ENCODE assay signal across 12 mouse cellular contexts in the genomic region with DNA sequence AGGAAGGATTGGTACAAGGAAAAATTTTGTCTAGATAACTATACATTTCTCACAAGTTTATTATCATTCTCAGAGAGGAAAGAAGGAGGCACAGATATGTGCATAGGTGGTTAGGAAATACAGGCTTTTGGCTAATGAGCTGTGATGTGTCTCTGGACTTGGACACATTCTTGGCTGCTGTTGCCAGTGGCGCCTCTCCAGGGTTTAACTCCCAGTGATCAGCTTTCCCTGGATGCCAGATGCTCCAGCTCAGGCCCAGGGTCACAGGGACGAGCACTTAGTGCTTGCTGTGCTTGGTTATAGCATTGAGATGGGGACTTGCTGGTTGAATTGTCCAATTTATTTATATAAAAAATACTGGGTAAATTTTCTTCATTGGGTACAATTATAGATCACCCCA.
DNase-seq lines count a peak whose midpoint lies in the region; ATAC-seq and TF ChIP-seq lines count a peak whose summit lies in the region.
"Had no signal": no experiment of that assay in that cellular context is flagged by ENCODE, and none has a peak within 500 bp of the region (broad histone marks: within the 10 kb centered on the region; RNA-seq: fewer than 3 reads in every experiment).

No protein-coding gene starts in this region.

- no peaks in the 10 kb centered on the region for H3K27me3 ChIP-seq in embryonic facial prominence, embryonic 14.5 days (replicated peaks; ENCODE audit: control insufficient read depth, insufficient read depth, low read length)
- H3K27me3 ChIP-seq in embryonic facial prominence, embryonic 10.5 days (replicated peaks; ENCODE audit: low read depth, poor library complexity, severe bottlenecking) = no peaks in the 10 kb centered on the region
- H3K27me3 ChIP-seq in lung, embryonic 14.5 days (ENCODE audit: insufficient read depth, low read length) = no peaks in the 10 kb centered on the region
- H3K27me3 ChIP-seq in thymus, adult 2 months (ENCODE audit: control insufficient read depth, insufficient read depth, low read length) = no peaks in the 10 kb centered on the region
- H3K27me3 ChIP-seq: hindbrain, embryonic 12.5 days had no signal

- H3K27ac ChIP-seq in embryonic facial prominence, embryonic 14.5 days (replicated peaks; ENCODE audit: low read depth, low read length) = no peak overlapping the region
- no peak overlapping the region for H3K27ac ChIP-seq in embryonic facial prominence, embryonic 10.5 days (replicated peaks)
- H3K27ac ChIP-seq in lung, embryonic 14.5 days (ENCODE audit: low read depth) = peak overlapping the region; percentile 60; the same call in 1 of the 2 replicates
- no peak overlapping the region for H3K27ac ChIP-seq in thymus, adult 2 months (ENCODE audit: control insufficient read depth, insufficient read depth, low read length)
- H3K27ac ChIP-seq: hindbrain, embryonic 12.5 days; liver, embryonic 14.5 days had no signal

- H3K4me2 ChIP-seq in embryonic facial prominence, embryonic 14.5 days (ENCODE audit: low read depth, low read length) = no peak overlapping the region
- H3K4me2 ChIP-seq in lung, embryonic 14.5 days = no peak overlapping the region
- H3K4me2 ChIP-seq: hindbrain, embryonic 12.5 days had no signal

- ATAC-seq in embryonic facial prominence, embryonic 14.5 days (ENCODE audit: low read depth) = no peak
- ATAC-seq in lung, embryonic 14.5 days (ENCODE audit: insufficient read depth) = peak; percentile 88

- H3K9ac ChIP-seq in embryonic facial prominence, embryonic 14.5 days (ENCODE audit: low read depth, low read length) = no peak overlapping the region
- no peak overlapping the region for H3K9ac ChIP-seq in lung, embryonic 14.5 days
- H3K9ac ChIP-seq: hindbrain, embryonic 12.5 days; liver, embryonic 14.5 days had no signal

- no peak overlapping the region for H3K4me3 ChIP-seq in embryonic facial prominence, embryonic 14.5 days (ENCODE audit: low read depth, low read length)
- H3K4me3 ChIP-seq in embryonic facial prominence, embryonic 10.5 days = no peak overlapping the region
- H3K4me3 ChIP-seq in lung, embryonic 14.5 days (ENCODE audit: low read depth, low read length) = no peak overlapping the region
- H3K4me3 ChIP-seq in thymus, adult 2 months (ENCODE audit: control insufficient read depth, insufficient read depth, low read length) = no peak overlapping the region
- H3K4me3 ChIP-seq: hindbrain, embryonic 12.5 days had no signal

- TF ChIP-seq CTCF in lung, embryonic 14.5 days (IDR thresholded peaks at IDR 0.05; ENCODE audit: low read depth) = no peak
- no peak for TF ChIP-seq CTCF in thymus, adult 2 months (IDR thresholded peaks at IDR 0.05; ENCODE audit: borderline replicate concordance, control insufficient read depth, extremely low read depth, insufficient read depth, low read length, poor library complexity)

- no peaks in the 10 kb centered on the region for H3K4me1 ChIP-seq in embryonic facial prominence, embryonic 14.5 days (ENCODE audit: control insufficient read depth, insufficient read depth, low read length)
- H3K4me1 ChIP-seq in embryonic facial prominence, embryonic 10.5 days = no peaks in the 10 kb centered on the region
- H3K4me1 ChIP-seq in lung, embryonic 14.5 days (ENCODE audit: insufficient read depth) = peaks cover 10% of the 10 kb centered on the region
- H3K4me1 ChIP-seq in thymus, adult 2 months (replicated peaks; ENCODE audit: control insufficient read depth, insufficient read depth, low read length) = no peaks in the 10 kb centered on the region; the same call in 1 of the 2 replicates
- H3K4me1 ChIP-seq: hindbrain, embryonic 12.5 days had no signal

- WGBS in embryonic facial prominence, embryonic 14.5 days = 65% methylated on average over 2 of the region's 2 CpGs
- WGBS in embryonic facial prominence, embryonic 10.5 days = 77% methylated on average over 2 of the region's 2 CpGs
- WGBS in lung, embryonic 14.5 days = 26% methylated on average over 2 of the region's 2 CpGs
- 91% methylated on average over 2 of the region's 2 CpGs for WGBS in thymus, adult 2 months

- no peaks in the 10 kb centered on the region for H3K36me3 ChIP-seq in embryonic facial prominence, embryonic 14.5 days (ENCODE audit: control insufficient read depth, insufficient read depth, low read length)
- H3K36me3 ChIP-seq in embryonic facial prominence, embryonic 10.5 days (replicated peaks) = no peaks in the 10 kb centered on the region
- no peaks in the 10 kb centered on the region for H3K36me3 ChIP-seq in lung, embryonic 14.5 days (ENCODE audit: insufficient read depth)
- no peaks in the 10 kb centered on the region for H3K36me3 ChIP-seq in thymus, adult 2 months (ENCODE audit: control insufficient read depth, insufficient read depth, low read length)
- H3K36me3 ChIP-seq: hindbrain, embryonic 12.5 days had no signal

- peak; percentile 48 for DNase-seq in embryonic facial prominence, embryonic 14.5 days (ENCODE audit: low spot score)
- no peak for DNase-seq in embryonic facial prominence, embryonic 10.5 days (ENCODE audit: low spot score)
- peak; percentile 47 for DNase-seq in urinary bladder, postnatal 25 days (ENCODE audit: low spot score)
- DNase-seq in urinary bladder, adult 2 months (ENCODE audit: low spot score) = no peak
- peak; percentile 93 for DNase-seq in lung, embryonic 14.5 days
- DNase-seq in frontal cortex, postnatal 10 days (ENCODE audit: low spot score in 2 of 2) = no peak
- no peak for DNase-seq in thymus, adult 2 months
- no peak for DNase-seq in left cerebral cortex, adult 18-20 months (ENCODE audit: low spot score in 2 of 2)
- DNase-seq: cerebellum, adult 11 months; layer of hippocampus, postnatal 36 days had no signal

- H3K9me3 ChIP-seq in embryonic facial prominence, embryonic 14.5 days (ENCODE audit: control insufficient read depth, low read length) = no peaks in the 10 kb centered on the region
- no peaks in the 10 kb centered on the region for H3K9me3 ChIP-seq in embryonic facial prominence, embryonic 10.5 days
- H3K9me3 ChIP-seq in lung, embryonic 14.5 days (ENCODE audit: low read depth, low read length) = peaks cover 2% of the 10 kb centered on the region; the same call in 1 of the 2 replicates
- H3K9me3 ChIP-seq: hindbrain, embryonic 12.5 days had no signal

- no peak for TF ChIP-seq POLR2A in thymus, adult 2 months (IDR thresholded peaks at IDR 0.05; ENCODE audit: control insufficient read depth, extremely low read depth, insufficient read depth, low read length, poor library complexity)

Comparison
In these comparisons a context has a peak if more than half of its experiments do, and no peak if none do; other contexts are left out.
1. DNase-seq: peak in embryonic facial prominence, embryonic 14.5 days (single experiment), urinary bladder, postnatal 25 days (single experiment) and lung, embryonic 14.5 days (single experiment); none in embryonic facial prominence, embryonic 10.5 days (single experiment), urinary bladder, adult 2 months (single experiment), frontal cortex, postnatal 10 days (0 of 2), thymus, adult 2 months (single experiment) and left cerebral cortex, adult 18-20 months (0 of 2).